Mouse (Mus musculus) fat pad, adult 2 months (tissue): ENCODE results near the gene Prl3d3.
"Not testable (repeated sequence)": the region's sequence is repeated elsewhere in the genome, so short reads cannot be mapped to it uniquely, and the experiment has no call there.

Source experiments
- DNase-seq: peaks from one replicate; pipeline ENCODE4 v3.0.0-alpha.2; 2011; ENCODE audit warnings: low read depth, low spot score; ENCODE audit errors: extremely low read depth

Gene Prl3d3

DNA sequence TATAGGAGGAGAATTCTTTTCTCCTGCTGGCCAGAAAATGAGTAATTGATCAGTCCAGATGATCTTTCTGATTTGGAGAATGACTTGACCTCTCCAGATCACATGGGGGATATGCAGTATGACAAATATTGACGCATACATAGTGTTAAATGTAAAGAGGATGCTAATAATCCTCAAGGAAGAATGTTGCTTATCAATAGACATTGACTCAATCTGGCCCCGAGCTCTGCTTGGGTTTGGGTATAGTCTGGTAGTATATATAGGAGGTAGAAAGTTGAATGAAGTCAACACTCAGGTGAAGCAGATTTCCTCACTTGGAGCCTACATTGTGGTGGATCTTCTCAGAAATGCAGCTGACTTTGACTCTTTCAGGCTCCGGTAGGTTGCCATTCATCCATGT lies at the start of gene Prl3d3:
Gene Prl3d3, plus strand, starts transcription at position 301 of the 400 bp plus-strand sequence.
- DNase-seq = not testable (repeated sequence)

DNA sequence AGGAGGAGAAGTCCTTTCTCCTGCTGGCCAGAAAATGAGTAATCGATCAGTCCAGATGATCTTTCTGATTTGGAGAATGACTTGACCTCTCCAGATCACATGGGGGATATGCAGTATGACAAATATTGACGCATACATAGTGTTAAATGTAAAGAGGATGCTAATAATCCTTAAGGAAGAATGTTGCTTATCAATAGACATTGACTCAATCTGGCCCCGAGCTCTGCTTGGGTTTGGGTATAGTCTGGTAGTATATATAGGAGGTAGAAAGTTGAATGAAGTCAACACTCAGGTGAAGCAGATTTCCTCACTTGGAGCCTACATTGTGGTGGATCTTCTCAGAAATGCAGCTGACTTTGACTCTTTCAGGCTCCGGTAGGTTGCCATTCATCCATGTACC lies 35.2 kb upstream of the Prl3d3 start, which contains the start of gene Prl3d2:
Gene Prl3d2, plus strand, starts transcription at position 301 of the 400 bp plus-strand sequence.
- not testable (repeated sequence) for DNase-seq

DNA sequence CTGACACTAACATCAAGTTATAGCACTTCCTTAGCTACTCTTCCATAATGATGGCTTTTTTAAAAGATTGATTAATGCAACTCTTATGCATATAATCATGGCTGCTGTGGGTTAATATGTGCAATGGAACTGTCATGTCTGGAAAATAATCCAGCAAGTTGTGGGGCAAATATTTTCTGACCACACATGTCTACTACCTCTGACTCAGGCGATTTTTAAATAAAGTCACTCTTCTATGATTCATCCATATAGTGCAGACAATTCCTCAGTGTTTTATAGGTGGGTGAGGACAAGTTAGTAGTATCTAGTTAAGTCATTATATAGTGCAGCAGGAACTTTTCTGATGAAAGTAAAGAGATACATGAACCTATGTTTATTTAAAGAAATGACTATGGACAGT lies 8.3 kb upstream of the Prl3d3 start:
- DNase-seq = no peak

DNA sequence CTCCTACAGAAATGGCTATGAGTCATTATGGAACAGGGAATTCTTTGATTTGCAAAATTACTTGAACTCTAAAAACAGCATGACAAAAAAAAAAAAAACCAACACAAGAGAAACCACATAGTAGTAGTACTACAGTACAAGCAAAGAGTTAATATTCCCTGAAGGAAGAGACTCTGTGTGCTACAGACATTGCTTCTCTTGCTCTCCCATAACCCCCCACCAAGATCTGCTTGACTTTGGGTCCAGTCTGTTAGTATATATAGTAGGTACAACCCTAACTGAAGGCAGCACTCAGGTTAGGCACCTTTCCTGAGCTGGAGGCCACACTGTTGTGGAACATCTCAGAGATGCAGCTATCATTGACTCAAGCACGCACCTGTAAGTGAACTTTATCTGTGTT lies 39.8 kb downstream of the Prl3d3 start, which contains the start of gene Prl3c1:
Gene Prl3c1, plus strand, starts transcription at position 301 of the 400 bp plus-strand sequence.
- no peak for DNase-seq
